Mouse (Mus musculus): Measurements from ENCODE around the gene Gemin4.

- TF ChIP-seq CTCF (IDR thresholded peaks at IDR 0.05; ENCODE audit: extremely low read depth, insufficient read length, insufficient replicate concordance, low read depth, low read length): no peak
- no peak for TF ChIP-seq POLR2A (IDR thresholded peaks at IDR 0.05; ENCODE audit: low read depth, low read length)
Observed at GRCm38 (mm10) chr11:76196275-76196976, 21.0 kb downstream of the Gemin4 start.
